Mouse (Mus musculus) neural tube, embryonic 10.5 days (tissue): ENCODE measurements around the gene Cdyl.

Experiments used
- DNase-seq: peaks from one replicate; pipeline ENCODE4 v3.0.0-alpha.2; 2017; ENCODE audit warnings: low spot score; ENCODE audit errors: extremely low spot score

Gene Cdyl

GRCm38 (mm10) chr13:35756393-35757338 lies 97.0 kb downstream of the Cdyl start:
- DNase-seq = no peak

GRCm38 (mm10) chr13:35760372-35760771 lies 100.7 kb downstream of the Cdyl start:
- DNase-seq = no peak

- no peak for DNase-seq
These were observed 104.9 kb downstream of the Cdyl start for GRCm38 (mm10) chr13:35764559-35764958.

GRCm38 (mm10) chr13:35765817-35766216 lies 106.2 kb downstream of the Cdyl start:
- no peak for DNase-seq

GRCm38 (mm10) chr13:35769673-35770072 lies 110.0 kb downstream of the Cdyl start:
- DNase-seq = no peak

- DNase-seq = no peak
These were observed 110.8 kb downstream of the Cdyl start for GRCm38 (mm10) chr13:35770421-35770820.

- DNase-seq = no peak
These were observed 112.3 kb downstream of the Cdyl start for GRCm38 (mm10) chr13:35771968-35772382.

GRCm38 (mm10) chr13:35773763-35774162 lies 114.1 kb downstream of the Cdyl start:
- no peak for DNase-seq

- no peak for DNase-seq
These were observed 116.5 kb downstream of the Cdyl start for GRCm38 (mm10) chr13:35776123-35776522.

GRCm38 (mm10) chr13:35780714-35781113 lies 121.1 kb downstream of the Cdyl start:
- no peak for DNase-seq

GRCm38 (mm10) chr13:35781755-35782154 lies 122.1 kb downstream of the Cdyl start:
- DNase-seq = no peak

GRCm38 (mm10) chr13:35782949-35783348 lies 123.3 kb downstream of the Cdyl start:
- no peak for DNase-seq

GRCm38 (mm10) chr13:35783576-35783975 lies 123.9 kb downstream of the Cdyl start:
- no peak for DNase-seq

GRCm38 (mm10) chr13:35784281-35784680 lies 124.6 kb downstream of the Cdyl start:
- no peak for DNase-seq

GRCm38 (mm10) chr13:35785330-35785939 lies 125.8 kb downstream of the Cdyl start:
- DNase-seq = no peak

- DNase-seq = no peak
These were observed 127.2 kb downstream of the Cdyl start for GRCm38 (mm10) chr13:35786726-35787399.

- DNase-seq = no peak
These were observed 129.9 kb downstream of the Cdyl start for GRCm38 (mm10) chr13:35789577-35789976.

- no peak for DNase-seq
These were observed 130.8 kb downstream of the Cdyl start for GRCm38 (mm10) chr13:35790431-35790830.

- DNase-seq = no peak
These were observed 134.7 kb downstream of the Cdyl start for GRCm38 (mm10) chr13:35794309-35794708.

- DNase-seq = no peak
These were observed 135.1 kb downstream of the Cdyl start for GRCm38 (mm10) chr13:35794774-35795173.

GRCm38 (mm10) chr13:35795887-35796286 lies 136.3 kb downstream of the Cdyl start:
- DNase-seq = no peak

GRCm38 (mm10) chr13:35796352-35796751 lies 136.7 kb downstream of the Cdyl start:
- no peak for DNase-seq
